Mouse (Mus musculus): Measurements from ENCODE around the gene Kbtbd7.
A peak's percentile ranks its signal among the peaks of the same experiment; 100 is the strongest.
"Not testable (repeated sequence)": the region's sequence is repeated elsewhere in the genome, so short reads cannot be mapped to it uniquely, and the experiment has no call there.

Kbtbd7 gene

GRCm38 (mm10) chr14:79425979-79426729, at the start of gene Kbtbd7:
Gene Kbtbd7, plus strand, starts transcription at chr14:79426511.
- peak; percentile 92 to 95 for DNase-seq (ENCODE audit: low read depth in 1 of 2, low spot score in 2 of 2)

- DNase-seq (ENCODE audit: low read depth in 1 of 2, low spot score in 2 of 2) = no peak
These were observed 49.3 kb upstream of the Kbtbd7 start for GRCm38 (mm10) chr14:79377041-79377440.

GRCm38 (mm10) chr14:79383120-79383519, 43.2 kb upstream of the Kbtbd7 start:
- DNase-seq (ENCODE audit: low read depth in 1 of 2, low spot score in 2 of 2) = no peak

- no peak for DNase-seq (ENCODE audit: low read depth in 1 of 2, low spot score in 2 of 2)
These were observed 38.0 kb upstream of the Kbtbd7 start for GRCm38 (mm10) chr14:79388304-79388703.

GRCm38 (mm10) chr14:79389438-79390264, 36.7 kb upstream of the Kbtbd7 start:
- no peak for DNase-seq (ENCODE audit: low read depth in 1 of 2, low spot score in 2 of 2)

- peak; percentile 66 to 83 for DNase-seq (ENCODE audit: low read depth in 1 of 2, low spot score in 2 of 2)
These were observed 35.9 kb upstream of the Kbtbd7 start, which contains the start of gene Naa16 for GRCm38 (mm10) chr14:79390265-79390926. Gene Naa16, minus strand, starts transcription at chr14:79390778.

- DNase-seq (ENCODE audit: low read depth in 1 of 2, low spot score in 2 of 2) = no peak
These were observed 33.0 kb upstream of the Kbtbd7 start for GRCm38 (mm10) chr14:79393289-79393688.

- peak; percentile 7 to 26 for DNase-seq (ENCODE audit: low read depth in 1 of 2, low spot score in 2 of 2)
These were observed 31.7 kb upstream of the Kbtbd7 start for GRCm38 (mm10) chr14:79394564-79394963.

- peak; percentile 29 to 40 for DNase-seq (ENCODE audit: low read depth in 1 of 2, low spot score in 2 of 2)
These were observed 28.8 kb upstream of the Kbtbd7 start, which contains the start of gene Mtrf1 for GRCm38 (mm10) chr14:79397321-79398122. Gene Mtrf1, plus strand, starts transcription at chr14:79397772.

- no peak for DNase-seq (ENCODE audit: low read depth in 1 of 2, low spot score in 2 of 2)
These were observed 18.7 kb upstream of the Kbtbd7 start for GRCm38 (mm10) chr14:79407641-79408040.

- no peak for DNase-seq (ENCODE audit: low read depth in 1 of 2, low spot score in 2 of 2)
These were observed 17.0 kb upstream of the Kbtbd7 start for GRCm38 (mm10) chr14:79409278-79409830.

- DNase-seq (ENCODE audit: low read depth in 1 of 2, low spot score in 2 of 2) = no peak
These were observed 15.6 kb upstream of the Kbtbd7 start for GRCm38 (mm10) chr14:79410662-79411061.

GRCm38 (mm10) chr14:79413121-79413520, 13.2 kb upstream of the Kbtbd7 start:
- DNase-seq (ENCODE audit: low read depth in 1 of 2, low spot score in 2 of 2) = no peak

GRCm38 (mm10) chr14:79420083-79420685, 6.1 kb upstream of the Kbtbd7 start:
- no peak for DNase-seq (ENCODE audit: low read depth in 1 of 2, low spot score in 2 of 2)

GRCm38 (mm10) chr14:79426730-79427365, 537 bp downstream of the Kbtbd7 start:
- DNase-seq (ENCODE audit: low read depth in 1 of 2, low spot score in 2 of 2) = not testable (repeated sequence)

- no peak for DNase-seq (ENCODE audit: low read depth in 1 of 2, low spot score in 2 of 2)
These were observed 7.8 kb downstream of the Kbtbd7 start for GRCm38 (mm10) chr14:79434068-79434467.

- no peak for DNase-seq (ENCODE audit: low read depth in 1 of 2, low spot score in 2 of 2)
These were observed 14.3 kb downstream of the Kbtbd7 start for GRCm38 (mm10) chr14:79440655-79441054.

- DNase-seq (ENCODE audit: low read depth in 1 of 2, low spot score in 2 of 2) = peak in 1 of 2 experiments; percentile 23
These were observed 15.1 kb downstream of the Kbtbd7 start for GRCm38 (mm10) chr14:79441441-79441840.

- DNase-seq (ENCODE audit: low read depth in 1 of 2, low spot score in 2 of 2) = no peak
These were observed 18.3 kb downstream of the Kbtbd7 start for GRCm38 (mm10) chr14:79444601-79445000.
